Mouse (Mus musculus) forebrain, embryonic 10.5 days (tissue): ENCODE results near the gene Zbtb2. TPM values are rescaled to one million over a fixed set of nuclear protein-coding genes. Genes with fewer than 3 reads are reported as not detected.

ENCODE experiments used
- DNase-seq: peaks from one replicate; pipeline ENCODE4 v3.0.0-alpha.2; 2017; ENCODE audit warnings: low spot score; ENCODE audit errors: extremely low spot score
- H3K27ac ChIP-seq: fragments of 300-500 bp; sonication (generic); 2 replicates; pipeline ENCODE4 v1.5.1; 2016; ENCODE audit warnings: mild to moderate bottlenecking
- H3K27me3 ChIP-seq: fragments of 300-500 bp; sonication (generic); 2 replicates; pipeline ENCODE4 v1.6.1; 2016; ENCODE audit warnings: mild to moderate bottlenecking; ENCODE audit not compliant: poor library complexity, severe bottlenecking
- H3K36me3 ChIP-seq: fragments of 300-500 bp; sonication (generic); replicated peaks from 2 replicates; pipeline ENCODE4 v1.6.1; 2016; ENCODE audit warnings: mild to moderate bottlenecking, moderate library complexity
- H3K4me1 ChIP-seq: fragments of 300-500 bp; sonication (generic); 2 replicates; pipeline ENCODE4 v1.6.1; 2016
- H3K4me3 ChIP-seq: fragments of 300-500 bp; sonication (generic); 2 replicates; pipeline ENCODE4 v1.5.1; 2016; ENCODE audit warnings: mild to moderate bottlenecking, moderate library complexity
- H3K9me3 ChIP-seq: fragments of 300-500 bp; sonication (generic); 2 replicates; pipeline ENCODE4 v1.6.1; 2016; ENCODE audit warnings: mild to moderate bottlenecking, moderate library complexity
- WGBS: fragments of 180-500 bp; shearing (Covaris S2); methylation state at CpG from one replicate; pipeline ENCODE4 v1.1.7; 2016; 5-methylcytosine and 5-hydroxymethylcytosine counted together
- polyA plus RNA-seq: library from polyadenylated mRNA; unstranded; fragments of >200 nt; fragmentation: Nextera tagmentation; extraction: Ambion mirVana; gene quantifications from 2 replicates; pipeline ENCODE4 v1.2.1, GENCODE M21; 2016

Zbtb2 gene
- polyA plus RNA-seq, 1 experiment from 2014 or later: 19.7 TPM

DNA sequence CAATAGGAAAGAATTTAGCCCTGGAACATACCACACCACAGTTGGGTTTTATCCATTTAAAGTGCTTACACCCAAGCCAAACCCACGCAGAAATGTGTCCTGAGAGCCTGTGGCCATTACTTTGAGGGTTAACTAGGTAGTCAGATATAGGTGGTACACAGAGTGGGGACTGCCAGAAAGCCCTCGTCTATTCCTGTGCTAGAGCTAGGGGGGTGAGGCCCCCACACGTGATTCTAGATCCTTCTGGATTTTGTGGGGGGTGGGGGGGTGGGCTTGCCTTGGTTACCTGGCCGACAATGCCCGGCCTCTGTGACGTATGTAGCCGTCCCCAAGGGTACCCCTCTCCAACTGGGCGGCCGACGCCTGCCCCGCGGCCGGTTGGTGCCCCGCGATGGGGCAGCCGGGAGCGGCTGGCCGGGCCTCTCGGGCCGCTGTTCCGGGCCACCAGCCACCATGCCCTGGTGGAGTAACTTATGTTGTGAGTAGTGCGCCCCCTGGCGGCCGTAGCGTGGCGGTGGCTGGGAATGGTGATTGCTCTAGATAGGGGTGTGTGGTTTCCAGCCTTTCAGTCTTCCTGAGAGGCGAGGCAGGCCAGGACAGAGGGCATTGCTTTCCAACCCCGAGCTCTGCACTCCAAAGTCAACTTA lies 41.3 kb downstream of the Zbtb2 start:
- no peaks in the 10 kb centered on the region for H3K9me3 ChIP-seq
- no peaks in the 10 kb centered on the region for H3K27me3 ChIP-seq
- DNase-seq: peak; percentile 89
- H3K36me3 ChIP-seq: no peaks in the 10 kb centered on the region
- H3K27ac ChIP-seq: peak overlapping the region; percentile 80
- 6% methylated on average over 28 of the region's 28 CpGs for WGBS
- peak overlapping the region; percentile 53 for H3K4me3 ChIP-seq
- peaks cover 10% of the 10 kb centered on the region for H3K4me1 ChIP-seq

DNA sequence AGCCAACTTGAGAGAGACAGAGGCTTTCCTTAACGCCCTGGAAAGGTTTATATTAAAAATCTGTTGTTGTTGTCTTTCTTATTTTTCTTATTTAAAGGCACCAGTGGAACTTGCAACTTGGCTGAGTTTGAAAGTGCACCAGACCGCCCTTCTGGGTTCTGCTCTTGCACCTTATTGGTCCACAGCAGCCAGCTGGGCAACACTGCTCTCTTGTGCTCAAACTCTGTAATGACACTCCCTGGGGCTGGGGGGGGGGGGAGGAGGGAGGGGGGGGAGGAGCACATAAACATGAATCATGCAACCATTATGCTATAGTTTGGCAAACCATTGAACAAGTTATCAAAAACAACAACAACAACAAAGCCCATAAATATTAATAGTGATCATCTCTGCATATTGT lies 46.5 kb downstream of the Zbtb2 start:
- peaks cover 20% of the 10 kb centered on the region for H3K4me1 ChIP-seq
- no peaks in the 10 kb centered on the region for H3K9me3 ChIP-seq
- no peaks in the 10 kb centered on the region for H3K27me3 ChIP-seq
- H3K36me3 ChIP-seq: no peaks in the 10 kb centered on the region
- H3K4me3 ChIP-seq: no peak overlapping the region
- DNase-seq: peak; percentile 38
- peak overlapping the region; percentile 56; the same call in 1 of the 2 replicates for H3K27ac ChIP-seq
- 24% methylated on average over 2 of the region's 2 CpGs for WGBS

DNA sequence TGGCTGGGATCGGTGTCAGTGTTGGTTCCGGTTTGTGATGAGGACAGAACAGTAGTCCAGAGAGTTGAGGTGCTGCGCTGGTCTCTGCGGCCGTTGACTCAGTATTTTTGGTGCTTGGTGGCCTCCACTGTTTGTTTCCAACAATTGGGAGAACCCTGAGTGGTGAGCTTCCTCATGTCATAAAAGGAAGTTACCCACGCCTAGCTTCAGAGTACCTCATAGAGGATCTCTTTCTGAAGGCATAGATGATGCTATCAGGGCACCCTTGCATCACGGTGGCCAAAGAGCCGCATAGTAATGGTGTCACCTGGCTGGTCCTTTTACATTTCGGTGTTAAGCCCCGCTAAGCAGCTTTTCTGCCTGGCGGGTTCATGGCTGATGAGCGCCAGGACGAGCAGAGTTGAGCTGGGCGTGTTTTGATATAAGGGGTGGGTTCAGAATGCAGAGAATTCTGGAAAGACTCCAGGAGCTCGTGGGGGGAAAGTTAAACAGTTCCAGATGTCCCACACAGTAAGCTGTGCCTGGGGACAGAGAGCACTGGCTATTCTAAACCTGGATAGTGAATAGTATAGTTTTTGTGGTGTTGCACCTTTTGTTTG lies 48.9 kb downstream of the Zbtb2 start:
- Histone ChIP-seq H3K27me3 (no peaks in the 10 kb centered on the region), H3K4me3 (no peak overlapping the region), H3K4me1 (peaks cover 26% of the 10 kb centered on the region), H3K9me3 (no peaks in the 10 kb centered on the region), H3K36me3 (no peaks in the 10 kb centered on the region), H3K27ac (peak overlapping the region; percentile 26; the same call in 1 of the 2 replicates)
- DNase-seq: peak; percentile 27
- 57% methylated on average over 15 of the region's 15 CpGs for WGBS

DNA sequence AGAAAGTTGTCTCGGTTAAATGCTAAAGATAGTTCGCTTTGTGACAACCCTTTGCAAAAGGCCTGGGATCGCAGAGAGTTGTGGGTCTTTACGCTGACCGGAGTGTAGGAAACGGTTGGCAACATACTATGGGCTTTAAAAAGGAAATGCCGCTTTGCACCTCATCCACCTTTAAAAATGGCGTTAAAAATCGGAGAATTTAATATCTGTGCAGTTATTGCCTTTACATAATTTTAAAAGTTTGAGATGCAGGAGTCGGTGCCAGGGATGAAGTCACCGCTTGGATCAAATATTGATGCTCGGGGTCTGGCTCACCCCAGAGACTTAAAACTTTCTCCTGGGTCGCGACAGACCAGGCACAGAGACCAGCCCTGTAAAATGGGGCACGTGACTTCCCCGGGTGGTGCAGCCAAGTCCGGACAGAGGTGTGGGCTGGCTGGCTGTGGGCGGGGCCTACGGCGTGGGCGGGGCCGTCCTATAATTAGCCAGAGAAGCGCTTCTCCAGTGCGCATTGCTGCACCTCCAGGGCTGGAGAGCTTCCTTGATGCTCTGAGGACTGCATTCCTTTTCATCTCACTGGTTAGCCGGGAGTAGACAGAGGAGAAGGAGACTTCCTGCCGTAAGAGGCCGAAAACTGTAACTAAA lies 53.7 kb downstream of the Zbtb2 start:
- DNase-seq: peak; percentile 82
- H3K4me1 ChIP-seq: peaks cover 32% of the 10 kb centered on the region
- no peaks in the 10 kb centered on the region for H3K27me3 ChIP-seq
- no peaks in the 10 kb centered on the region for H3K9me3 ChIP-seq
- no peaks in the 10 kb centered on the region for H3K36me3 ChIP-seq
- WGBS: 9% methylated on average over 27 of the region's 27 CpGs
- H3K4me3 ChIP-seq: peak overlapping the region; percentile 50
- 0 out of 2 replicates have a peak overlapping the region, but pooled peaks have one; percentile 48 for H3K27ac ChIP-seq

DNA sequence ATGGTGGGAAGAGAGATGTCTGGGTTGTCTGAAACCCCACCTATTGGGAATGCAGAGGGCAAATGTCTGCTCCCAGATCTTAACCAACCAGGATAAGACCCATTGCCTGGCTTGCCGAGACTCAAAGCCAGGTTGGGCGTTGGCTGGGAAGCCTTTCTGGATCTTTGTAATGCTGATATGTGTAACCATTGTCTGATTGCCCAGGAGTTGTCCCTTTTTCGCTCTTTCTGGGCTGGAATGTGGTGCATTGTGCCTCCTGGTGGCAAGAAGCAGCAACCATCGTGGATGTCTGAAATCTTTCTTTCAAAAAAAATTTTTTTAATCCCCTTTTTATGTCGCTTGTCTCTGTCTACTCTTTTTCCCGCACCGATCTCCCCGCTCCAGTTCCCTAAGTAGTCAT lies 54.6 kb downstream of the Zbtb2 start:
- DNase-seq: peak; percentile 48
- Histone ChIP-seq H3K27me3 (no peaks in the 10 kb centered on the region), H3K27ac (0 out of 2 replicates have a peak overlapping the region, but pooled peaks have one; percentile 1), H3K4me1 (peaks cover 26% of the 10 kb centered on the region), H3K4me3 (peak overlapping the region; percentile 50), H3K9me3 (no peaks in the 10 kb centered on the region), H3K36me3 (no peaks in the 10 kb centered on the region)
- WGBS: 13% methylated on average over 8 of the region's 8 CpGs

DNA sequence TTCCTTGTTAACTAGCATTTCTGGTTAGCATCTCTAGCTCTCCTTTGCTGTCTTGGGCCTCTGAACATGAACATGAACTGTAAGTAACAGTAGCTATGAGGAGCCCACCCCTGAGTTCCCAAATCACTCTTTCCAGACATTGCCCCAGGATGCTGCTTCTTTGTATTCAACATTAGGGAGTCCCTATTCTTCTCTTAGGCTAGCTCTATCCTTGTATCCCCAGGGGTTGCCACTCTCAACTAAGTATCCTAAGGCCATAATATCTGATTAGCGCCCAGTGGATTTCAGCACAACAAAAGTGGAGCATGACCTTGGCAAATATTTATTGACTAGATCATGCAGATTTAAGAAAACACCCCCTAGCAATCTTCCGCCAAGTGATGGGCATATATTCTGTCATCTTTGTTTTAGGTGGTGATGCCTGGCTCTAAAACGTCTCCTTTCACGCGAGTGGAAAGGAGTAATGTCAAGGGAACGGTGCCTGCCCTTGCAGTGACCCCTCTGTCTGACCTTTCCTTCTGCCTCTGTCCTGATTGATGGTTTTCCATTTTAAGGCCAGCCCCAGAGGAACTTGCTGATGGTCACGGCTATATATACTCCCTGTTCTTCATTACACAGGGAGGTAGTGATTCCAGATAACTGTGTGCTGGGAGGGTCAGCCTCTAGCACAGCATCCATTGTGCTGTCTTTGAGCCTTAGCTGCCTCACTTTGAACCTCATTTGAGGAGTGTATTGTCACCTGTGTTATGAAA lies 55.5 kb downstream of the Zbtb2 start:
- Histone ChIP-seq H3K9me3 (peaks cover 3% of the 10 kb centered on the region; the same call in 1 of the 2 replicates), H3K27me3 (no peaks in the 10 kb centered on the region), H3K36me3 (no peaks in the 10 kb centered on the region), H3K4me1 (peaks cover 26% of the 10 kb centered on the region), H3K4me3 (no peak overlapping the region), H3K27ac (no peak overlapping the region)
- WGBS: 72% methylated on average over 7 of the region's 7 CpGs
- no peak for DNase-seq

DNA sequence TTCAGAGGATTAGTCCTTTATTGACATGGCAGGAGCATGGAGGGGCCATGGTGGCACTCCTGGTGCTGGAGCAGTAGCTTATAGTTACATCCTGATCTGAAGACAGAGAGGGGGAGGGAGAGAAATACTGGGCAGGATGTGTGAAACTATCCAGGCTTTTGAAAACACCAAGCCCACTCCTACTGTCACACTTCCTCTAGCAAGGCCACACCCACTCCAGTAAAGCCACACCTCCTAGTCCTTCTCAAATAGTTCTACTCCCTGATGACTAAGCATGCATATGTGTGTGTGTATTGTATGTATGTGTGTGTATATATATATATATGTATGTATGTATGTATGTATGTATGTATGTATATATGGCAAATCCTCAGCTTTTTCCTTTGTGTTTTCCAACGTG lies 60.2 kb downstream of the Zbtb2 start:
- Histone ChIP-seq H3K4me3 (no peak overlapping the region), H3K36me3 (no peaks in the 10 kb centered on the region), H3K27ac (no peak overlapping the region), H3K27me3 (no peaks in the 10 kb centered on the region), H3K9me3 (peaks cover 5% of the 10 kb centered on the region; the same call in 1 of the 2 replicates), H3K4me1 (peaks cover 11% of the 10 kb centered on the region)
- DNase-seq: no peak
- WGBS: 75% methylated on average over 1 of the region's 1 CpGs

DNA sequence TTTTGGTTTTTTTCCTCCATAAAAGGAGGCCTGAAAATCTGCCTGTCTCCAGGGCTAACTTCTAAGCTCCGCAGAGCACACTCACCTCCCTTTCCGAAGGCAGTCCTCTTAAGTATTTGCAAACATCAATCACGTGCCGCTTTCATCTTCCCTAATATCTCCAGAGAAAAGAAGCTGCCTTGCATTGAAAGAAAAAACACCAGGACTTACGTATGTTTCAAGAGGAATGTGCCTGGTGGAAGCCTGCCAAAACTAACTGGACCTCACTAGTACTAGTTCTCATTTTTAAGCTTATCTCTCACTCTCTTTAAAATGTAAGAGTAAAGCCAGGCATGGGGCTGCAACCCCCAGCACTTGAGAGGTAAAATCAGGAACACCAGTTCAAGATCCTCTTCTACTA lies 62.3 kb downstream of the Zbtb2 start:
- Histone ChIP-seq H3K4me3 (no peak overlapping the region), H3K36me3 (no peaks in the 10 kb centered on the region), H3K4me1 (0 out of 2 replicates have a peak, but pooled peaks cover 5% of the 10 kb centered on the region), H3K9me3 (peaks cover 5% of the 10 kb centered on the region; the same call in 1 of the 2 replicates), H3K27me3 (no peaks in the 10 kb centered on the region), H3K27ac (no peak overlapping the region)
- no peak for DNase-seq
- 86% methylated on average over 5 of the region's 5 CpGs for WGBS

DNA sequence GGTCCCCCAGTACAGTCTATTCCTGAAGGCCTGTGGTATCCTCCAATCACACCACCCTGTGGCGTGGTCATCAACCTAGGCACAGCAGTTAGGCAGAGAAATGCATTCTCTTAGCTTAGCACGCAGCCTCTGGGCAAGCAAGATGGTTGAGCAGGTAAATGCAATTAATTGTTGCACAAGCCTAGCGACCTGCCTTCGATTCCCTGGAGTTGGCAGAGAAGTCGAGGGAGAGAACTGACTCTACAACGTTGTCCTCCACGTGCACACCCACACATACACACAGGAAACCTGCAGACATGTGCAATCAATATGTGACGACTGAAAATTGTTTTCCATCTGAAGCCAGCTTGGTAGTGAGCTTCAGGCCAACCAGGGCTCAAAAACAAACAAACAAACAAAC lies 64.0 kb downstream of the Zbtb2 start:
- 87% methylated on average over 8 of the region's 8 CpGs for WGBS

More for the DNA sequence above, 64.0 kb downstream of the Zbtb2 start:
- 0 out of 2 replicates have a peak, but pooled peaks cover 5% of the 10 kb centered on the region for H3K4me1 ChIP-seq
- DNase-seq: no peak
- H3K4me3 ChIP-seq: no peak overlapping the region
- H3K9me3 ChIP-seq: peaks cover 5% of the 10 kb centered on the region; the same call in 1 of the 2 replicates
- H3K27me3 ChIP-seq: no peaks in the 10 kb centered on the region
- no peaks in the 10 kb centered on the region for H3K36me3 ChIP-seq
- no peak overlapping the region for H3K27ac ChIP-seq

Other genes starting within 250 kb of the Zbtb2 start
- gene Akap12, start 121.7 kb downstream of the Zbtb2 start, polyA plus RNA-seq: 27.9 and 29.1 TPM in 2 replicates
- 48.5 and 50.1 TPM in 2 replicates for gene Rmnd1, start 44.3 kb upstream of the Zbtb2 start, polyA plus RNA-seq
- gene Armt1, start 44.4 kb upstream of the Zbtb2 start, polyA plus RNA-seq: 33.5 and 34.1 TPM in 2 replicates
- gene Ccdc170, start 94.4 kb upstream of the Zbtb2 start, polyA plus RNA-seq: not detected in 2 replicates
- gene Esr1, start 223.5 kb upstream of the Zbtb2 start, polyA plus RNA-seq: not detected in 2 replicates